ENCODE assay signal across 16 mouse cellular contexts in genomic region chr3:66172907-66173306, GRCm38 (mm10). TPM values are rescaled to one million over a fixed set of nuclear protein-coding genes. Genes with fewer than 3 reads are reported as not detected.
A peak's percentile ranks its signal among the peaks of the same experiment; 100 is the strongest.
DNase-seq lines count a peak whose midpoint lies in the region; ATAC-seq and TF ChIP-seq lines count a peak whose summit lies in the region.
"Had no signal": no experiment of that assay in that cellular context is flagged by ENCODE, and none has a peak within 500 bp of the region (broad histone marks: within the 10 kb centered on the region; RNA-seq: fewer than 3 reads in every experiment).

No protein-coding gene starts in this region.

- H3K4me3 ChIP-seq in heart, embryonic 12.5 days, result no peak overlapping the region
- no peak overlapping the region for H3K4me3 ChIP-seq in lung, embryonic 14.5 days (ENCODE audit: low read depth, low read length)
- no peak overlapping the region for H3K4me3 ChIP-seq in limb, embryonic 15.5 days
- H3K4me3 ChIP-seq: forebrain, embryonic 10.5 days had no signal

- no peaks in the 10 kb centered on the region for H3K27me3 ChIP-seq in heart, embryonic 12.5 days (replicated peaks)
- no peaks in the 10 kb centered on the region for H3K27me3 ChIP-seq in lung, embryonic 14.5 days (ENCODE audit: insufficient read depth, low read length)
- H3K27me3 ChIP-seq in limb, embryonic 15.5 days, result no peaks in the 10 kb centered on the region

- no peak for TF ChIP-seq CTCF in lung, embryonic 14.5 days (IDR thresholded peaks at IDR 0.05; ENCODE audit: low read depth)

- H3K4me2 ChIP-seq in heart, embryonic 12.5 days, result no peak overlapping the region
- no peak overlapping the region for H3K4me2 ChIP-seq in lung, embryonic 14.5 days
- H3K4me2 ChIP-seq in limb, embryonic 15.5 days, result no peak overlapping the region

- no peaks in the 10 kb centered on the region for H3K4me1 ChIP-seq in heart, embryonic 12.5 days (replicated peaks)
- no peaks in the 10 kb centered on the region for H3K4me1 ChIP-seq in lung, embryonic 14.5 days (ENCODE audit: insufficient read depth)
- peaks cover 8% of the 10 kb centered on the region; the same call in 1 of the 2 replicates for H3K4me1 ChIP-seq in limb, embryonic 15.5 days

- no peak for ATAC-seq in heart, embryonic 12.5 days (ENCODE audit: insufficient number of reproducible peaks, low FRiP score)
- ATAC-seq in lung, embryonic 14.5 days (ENCODE audit: insufficient read depth), result peak; percentile 88
- peak; percentile 30; the same call in 1 of the 2 replicates for ATAC-seq in limb, embryonic 15.5 days (ENCODE audit: insufficient number of reproducible peaks, low FRiP score, low TSS enrichment, low read depth)
- ATAC-seq: intestine, postnatal 0 days had no signal

- H3K27ac ChIP-seq in heart, embryonic 12.5 days (ENCODE audit: poor library complexity, severe bottlenecking), result no peak overlapping the region
- H3K27ac ChIP-seq in lung, embryonic 14.5 days (ENCODE audit: low read depth), result no peak overlapping the region
- peak overlapping the region; percentile 79 for H3K27ac ChIP-seq in limb, embryonic 15.5 days
- H3K27ac ChIP-seq: forebrain, embryonic 10.5 days; liver, embryonic 14.5 days had no signal

- no peaks in the 10 kb centered on the region for H3K36me3 ChIP-seq in heart, embryonic 12.5 days
- H3K36me3 ChIP-seq in lung, embryonic 14.5 days (ENCODE audit: insufficient read depth), result no peaks in the 10 kb centered on the region
- H3K36me3 ChIP-seq in limb, embryonic 15.5 days, result no peaks in the 10 kb centered on the region
- H3K36me3 ChIP-seq: forebrain, embryonic 10.5 days had no signal

- DNase-seq in heart, adult 8-10 months (ENCODE audit: low spot score), result peak; percentile 1
- DNase-seq in lung, embryonic 14.5 days, result peak; percentile 91
- no peak for DNase-seq in lung, adult 18-20 months
- peak; percentile 32 for DNase-seq in brain, adult 2 months (ENCODE audit: low read depth, low spot score)
- DNase-seq in frontal cortex, postnatal 25 days (ENCODE audit: low spot score in 2 of 2), result no peak
- DNase-seq: adrenal gland, postnatal 25 days; cerebellum, adult 11 months; embryo, embryonic 11 days; gastrocnemius, postnatal 36 days; kidney, postnatal 25 days; layer of hippocampus, postnatal 36 days had no signal

- no peak overlapping the region for H3K9ac ChIP-seq in heart, embryonic 12.5 days
- no peak overlapping the region for H3K9ac ChIP-seq in lung, embryonic 14.5 days
- H3K9ac ChIP-seq in limb, embryonic 15.5 days, result no peak overlapping the region
- H3K9ac ChIP-seq: liver, embryonic 14.5 days had no signal

- 69% methylated on average over 5 of the region's 5 CpGs for WGBS in heart, embryonic 12.5 days
- WGBS in lung, embryonic 14.5 days, result 33% methylated on average over 5 of the region's 5 CpGs
- 19% methylated on average over 5 of the region's 5 CpGs for WGBS in limb, embryonic 15.5 days

- H3K9me3 ChIP-seq in heart, embryonic 12.5 days (replicated peaks), result no peaks in the 10 kb centered on the region
- H3K9me3 ChIP-seq in lung, embryonic 14.5 days (ENCODE audit: low read depth, low read length), result no peaks in the 10 kb centered on the region
- no peaks in the 10 kb centered on the region for H3K9me3 ChIP-seq in limb, embryonic 15.5 days
- H3K9me3 ChIP-seq: forebrain, embryonic 10.5 days had no signal

RNA-seq across cellular contexts. Expression of gene Ptx3, which starts 46.8 kb away (rescaled TPM):
- total RNA-seq in heart, adult 8-10 months (2022), result under 1 TPM; 0.37 to 0.98 (median 0.55) TPM
- polyA plus RNA-seq in heart, embryonic 12.5 days (2016; fragmentation: Nextera tagmentation; extraction: Ambion mirVana), result 8.1 and 8.6 TPM in 2 replicates
- polyA plus RNA-seq in lung, embryonic 14.5 days (2014; fragmentation: Nextera tagmentation; extraction: Ambion mirVana), result 1.8 and 2.0 TPM in 2 replicates
- polyA plus RNA-seq in limb, embryonic 15.5 days (2015; fragmentation: Nextera tagmentation; extraction: Ambion mirVana), result 31.9 and 43.6 TPM in 2 replicates
- total RNA-seq: adrenal gland, postnatal 25 days had no signal

Comparison
In these comparisons a context has a peak if more than half of its experiments do, and no peak if none do; other contexts are left out.
1. DNase-seq: peak in heart, adult 8-10 months (single experiment), lung, embryonic 14.5 days (single experiment) and brain, adult 2 months (single experiment); none in lung, adult 18-20 months (0 of 2) and frontal cortex, postnatal 25 days (0 of 2).